Mouse (Mus musculus): ENCODE results near the gene Gm4847. TPM values are rescaled to one million over a fixed set of nuclear protein-coding genes. Genes with fewer than 3 reads are reported as not detected.

The Gm4847 gene
- 0.13 TPM in 1 of 2 replicates, not detected in the other for polyA plus RNA-seq (2014; fragmentation: Nextera tagmentation; extraction: Ambion mirVana)

DNA sequence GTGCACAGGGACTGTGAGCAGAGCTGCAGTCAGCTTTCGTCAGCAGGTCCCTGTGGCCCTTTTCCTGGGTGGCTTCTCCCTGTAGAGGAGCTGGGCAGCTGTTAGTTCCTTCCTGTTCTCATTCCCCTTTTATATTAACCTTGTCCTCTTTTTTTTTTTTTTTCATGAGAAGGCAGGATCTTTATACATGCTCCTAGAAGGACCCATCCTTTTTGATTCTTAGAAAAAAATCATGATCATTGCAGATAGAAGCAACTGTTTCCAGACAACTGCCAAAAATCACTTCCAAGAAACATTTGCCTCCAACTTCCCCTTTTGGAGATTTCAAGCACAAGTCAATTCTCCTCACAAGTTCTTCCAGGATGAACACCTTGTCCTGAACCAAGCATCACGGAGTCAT is at the start of gene Gm4847:
Gene Gm4847 (minus strand): TSS at position 101 of the 400 bp plus-strand sequence.
- 93% methylated on average over 2 of the region's 2 CpGs for WGBS
- H3K9ac ChIP-seq (ENCODE audit: low read depth, low read length): no peak within 1 kb of the TSS

GRCm38 (mm10) chr1:166681745-166682144 is 34.3 kb upstream of the Gm4847 start, which contains the start of gene Fmo9:
Fmo9 (minus strand) TSS chr1:166681845.
- no peak for ATAC-seq (ENCODE audit: low read depth)
- WGBS: 79% methylated on average over 1 of the region's 1 CpGs
- no peaks in the 10 kb centered on the region for H3K4me1 ChIP-seq (ENCODE audit: control insufficient read depth, insufficient read depth, low read length)
- H3K27ac ChIP-seq (replicated peaks; ENCODE audit: low read depth, low read length): no peak within 1 kb of the TSS
- no peak within 1 kb of the TSS for H3K9ac ChIP-seq (ENCODE audit: low read depth, low read length)
- no peak for DNase-seq (ENCODE audit: low spot score)
- no peak within 1 kb of the TSS for H3K4me3 ChIP-seq (ENCODE audit: low read depth, low read length)
- no peaks in the 10 kb centered on the region for H3K36me3 ChIP-seq (ENCODE audit: control insufficient read depth, insufficient read depth, low read length)
- no peaks in the 10 kb centered on the region for H3K9me3 ChIP-seq (ENCODE audit: control insufficient read depth, low read length)
- H3K4me2 ChIP-seq (ENCODE audit: low read depth, low read length): no peak within 1 kb of the TSS
- H3K27me3 ChIP-seq (replicated peaks; ENCODE audit: control insufficient read depth, insufficient read depth, low read length): no peaks in the 10 kb centered on the region

More for the DNA sequence above, at the start of gene Gm4847:
- Histone ChIP-seq H3K4me3 (ENCODE audit: low read depth, low read length) (no peak within 1 kb of the TSS), H3K9me3 (ENCODE audit: control insufficient read depth, low read length) (no peaks in the 10 kb centered on the region), H3K27ac (replicated peaks; ENCODE audit: low read depth, low read length) (no peak within 1 kb of the TSS), H3K4me2 (ENCODE audit: low read depth, low read length) (no peak within 1 kb of the TSS), H3K4me1 (ENCODE audit: control insufficient read depth, insufficient read depth, low read length) (no peaks in the 10 kb centered on the region), H3K36me3 (ENCODE audit: control insufficient read depth, insufficient read depth, low read length) (no peaks in the 10 kb centered on the region), H3K27me3 (replicated peaks; ENCODE audit: control insufficient read depth, insufficient read depth, low read length) (no peaks in the 10 kb centered on the region)
- ATAC-seq (ENCODE audit: low read depth) (no peak), DNase-seq (ENCODE audit: low spot score) (no peak)

- no peak overlapping the region for H3K4me3 ChIP-seq (ENCODE audit: low read depth, low read length)
- no peak overlapping the region for H3K27ac ChIP-seq (replicated peaks; ENCODE audit: low read depth, low read length)
- no peak overlapping the region for H3K4me2 ChIP-seq (ENCODE audit: low read depth, low read length)
- no peaks in the 10 kb centered on the region for H3K9me3 ChIP-seq (ENCODE audit: control insufficient read depth, low read length)
- no peak for DNase-seq (ENCODE audit: low spot score)
- H3K9ac ChIP-seq (ENCODE audit: low read depth, low read length): no peak overlapping the region
- H3K27me3 ChIP-seq (replicated peaks; ENCODE audit: control insufficient read depth, insufficient read depth, low read length): no peaks in the 10 kb centered on the region
- H3K36me3 ChIP-seq (ENCODE audit: control insufficient read depth, insufficient read depth, low read length): no peaks in the 10 kb centered on the region
- H3K4me1 ChIP-seq (ENCODE audit: control insufficient read depth, insufficient read depth, low read length): no peaks in the 10 kb centered on the region
- WGBS: 81% methylated on average over 5 of the region's 5 CpGs
- ATAC-seq (ENCODE audit: low read depth): no peak
Observed at GRCm38 (mm10) chr1:166669264-166669663, 21.8 kb upstream of the Gm4847 start.

GRCm38 (mm10) chr1:166660800-166661199 is 13.3 kb upstream of the Gm4847 start:
- 87% methylated on average over 8 of the region's 8 CpGs for WGBS
- Histone ChIP-seq H3K9ac (ENCODE audit: low read depth, low read length) (no peak overlapping the region), H3K27me3 (replicated peaks; ENCODE audit: control insufficient read depth, insufficient read depth, low read length) (no peaks in the 10 kb centered on the region), H3K4me3 (ENCODE audit: low read depth, low read length) (no peak overlapping the region), H3K9me3 (ENCODE audit: control insufficient read depth, low read length) (no peaks in the 10 kb centered on the region), H3K27ac (replicated peaks; ENCODE audit: low read depth, low read length) (no peak overlapping the region), H3K36me3 (ENCODE audit: control insufficient read depth, insufficient read depth, low read length) (no peaks in the 10 kb centered on the region), H3K4me1 (ENCODE audit: control insufficient read depth, insufficient read depth, low read length) (no peaks in the 10 kb centered on the region), H3K4me2 (ENCODE audit: low read depth, low read length) (no peak overlapping the region)
- DNase-seq (ENCODE audit: low spot score) (no peak), ATAC-seq (ENCODE audit: low read depth) (no peak)

Small RNA genes within 50 kb of the gene (microRNA-seq; reads per million reads assigned to microRNA genes)
- gene Gm22992 (ENCODE audit: borderline number of aligned reads): not detected

Other genes with a start within 250 kb of the Gm4847 start
- gene Pogk, start 237.8 kb downstream of the Gm4847 start, polyA plus RNA-seq (2014; fragmentation: Nextera tagmentation; extraction: Ambion mirVana): 17.3 and 19.0 TPM in 2 replicates
- not detected in 2 replicates for gene Gm4846, start 150.1 kb downstream of the Gm4847 start, polyA plus RNA-seq (2014; fragmentation: Nextera tagmentation; extraction: Ambion mirVana)
- 0.15 TPM in 1 of 2 replicates, not detected in the other for gene Fmo9, start 34.2 kb upstream of the Gm4847 start, polyA plus RNA-seq (2014; fragmentation: Nextera tagmentation; extraction: Ambion mirVana)

Data from embryonic facial prominence, embryonic 14.5 days (tissue).